Mouse (Mus musculus) mouse embryonic stem cell (cell line): ENCODE results near the gene Fhod1.

Experiments
- in situ Hi-C, 2 experiments: fragments of 300-500 bp; cut with MboI; formaldehyde crosslinking; loops; 1 replicate in 1 of 2; 3 replicates in 1 of 2; pipeline ENCODE4 v1.14.3; 2019 to 2020; ENCODE audit warnings: low sequenced_read_pairs in 2 of 2, low pct_unique_long_range_greater_than_20kb in 1 of 2, mixed read lengths in 1 of 2; ENCODE audit not compliant: unreplicated experiment in 1 of 2

Fhod1 gene

GRCm38 (mm10) chr8:105347428-105348221 is at the start of gene Fhod1:
Fhod1 (minus strand) TSS chr8:105347953.
- in situ Hi-C loops: no loop called here

GRCm38 (mm10) chr8:105393915-105394314 is 46.2 kb upstream of the Fhod1 start:
- in situ Hi-C loops: no loop called here

GRCm38 (mm10) chr8:105393089-105393787 is 45.5 kb upstream of the Fhod1 start:
- in situ Hi-C loops: no loop called here

- in situ Hi-C loops: no loop called here
Measured at GRCm38 (mm10) chr8:105389096-105389495, 41.3 kb upstream of the Fhod1 start.

GRCm38 (mm10) chr8:105387151-105387550 is 39.4 kb upstream of the Fhod1 start:
- in situ Hi-C loops: no loop called here

GRCm38 (mm10) chr8:105384070-105384469 is 36.3 kb upstream of the Fhod1 start:
- in situ Hi-C loops: no loop called here

GRCm38 (mm10) chr8:105380308-105380707 is 32.6 kb upstream of the Fhod1 start:
- in situ Hi-C loops: no loop called here

GRCm38 (mm10) chr8:105378673-105379072 is 30.9 kb upstream of the Fhod1 start:
- in situ Hi-C loops: no loop called here

- in situ Hi-C loops: no loop called here
Measured at GRCm38 (mm10) chr8:105374513-105374966, 26.8 kb upstream of the Fhod1 start.

GRCm38 (mm10) chr8:105373032-105373431 is 25.3 kb upstream of the Fhod1 start, which contains the start of gene Plekhg4:
Plekhg4 (plus strand) TSS chr8:105373274.
- in situ Hi-C loops: no loop called here

- in situ Hi-C loops: no loop called here
Measured at GRCm38 (mm10) chr8:105372473-105372872, 24.7 kb upstream of the Fhod1 start.

GRCm38 (mm10) chr8:105367107-105367506 is 19.4 kb upstream of the Fhod1 start:
- in situ Hi-C loops: no loop called here

- in situ Hi-C loops: no loop called here
Measured at GRCm38 (mm10) chr8:105361751-105362702, 14.3 kb upstream of the Fhod1 start.

- in situ Hi-C loops: no loop called here
Measured at GRCm38 (mm10) chr8:105359646-105360045, 11.9 kb upstream of the Fhod1 start.

GRCm38 (mm10) chr8:105359208-105359607 is 11.5 kb upstream of the Fhod1 start:
- in situ Hi-C loops: no loop called here

GRCm38 (mm10) chr8:105356681-105357080 is 8.9 kb upstream of the Fhod1 start:
- in situ Hi-C loops: no loop called here

GRCm38 (mm10) chr8:105355179-105356024 is 7.6 kb upstream of the Fhod1 start:
- in situ Hi-C loops: no loop called here

GRCm38 (mm10) chr8:105354549-105354948 is 6.8 kb upstream of the Fhod1 start:
- in situ Hi-C loops: no loop called here
